Comparison of ENCODE assay signal across 11 mouse cellular contexts in the genomic region with DNA sequence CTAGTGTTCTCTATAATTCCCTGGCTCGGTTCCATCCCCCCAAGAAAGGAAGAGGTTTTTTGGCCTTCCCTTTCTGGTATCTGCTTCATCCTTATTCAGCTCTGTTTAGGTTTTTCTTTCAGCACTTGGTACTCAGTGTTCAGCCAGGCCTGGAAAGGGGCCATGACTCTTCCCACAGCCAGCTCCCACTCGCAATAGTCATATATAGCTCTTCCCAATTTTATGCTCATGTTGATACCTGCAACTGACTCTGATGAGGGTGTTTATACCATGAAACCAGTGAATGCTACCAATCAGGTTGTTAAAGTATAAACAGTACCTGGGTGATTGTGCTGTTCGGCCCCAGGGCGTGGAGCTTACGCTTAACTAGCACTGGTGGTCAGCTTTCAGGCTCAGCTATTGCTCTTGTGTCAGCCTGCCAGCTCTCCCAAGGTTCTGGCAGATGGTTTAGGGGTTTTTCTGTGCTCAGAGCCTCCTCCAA. TPM values are rescaled to one million over a fixed set of nuclear protein-coding genes. Genes with fewer than 3 reads are reported as not detected.
DNase-seq lines count a peak whose midpoint lies in the region; ATAC-seq and TF ChIP-seq lines count a peak whose summit lies in the region.
"Had no signal": no experiment of that assay in that cellular context is flagged by ENCODE, and none has a peak within 500 bp of the region (broad histone marks: within the 10 kb centered on the region; RNA-seq: fewer than 3 reads in every experiment).

No protein-coding gene starts in this region.

- WGBS in forebrain, postnatal 0 days = 72% methylated on average over 5 of the region's 5 CpGs
- WGBS in forebrain, embryonic 15.5 days = 90% methylated on average over 5 of the region's 5 CpGs
- 85% methylated on average over 5 of the region's 5 CpGs for WGBS in forebrain, embryonic 16.5 days

- H3K9me3 ChIP-seq in forebrain, postnatal 0 days (ENCODE audit: low read length) = no peaks in the 10 kb centered on the region
- no peaks in the 10 kb centered on the region for H3K9me3 ChIP-seq in forebrain, embryonic 15.5 days
- H3K9me3 ChIP-seq in forebrain, embryonic 16.5 days (ENCODE audit: control insufficient read depth, low read length) = no peaks in the 10 kb centered on the region
- H3K9me3 ChIP-seq: megakaryocyte, embryonic 14.5 days had no signal

- ATAC-seq in forebrain, postnatal 0 days = no peak; the same call in 1 of the 2 replicates
- no peak for ATAC-seq in forebrain, embryonic 15.5 days (replicated peaks)
- no peak for ATAC-seq in forebrain, embryonic 16.5 days

- TF ChIP-seq CTCF in forebrain, postnatal 0 days (IDR thresholded peaks at IDR 0.05; ENCODE audit: low read depth) = no peak

- intact Hi-C loops in heart, postnatal 25 days (cut with DNase I) = no loop called here

- no peaks in the 10 kb centered on the region for H3K36me3 ChIP-seq in forebrain, postnatal 0 days (ENCODE audit: insufficient read depth)
- no peaks in the 10 kb centered on the region for H3K36me3 ChIP-seq in forebrain, embryonic 15.5 days
- no peaks in the 10 kb centered on the region for H3K36me3 ChIP-seq in forebrain, embryonic 16.5 days (ENCODE audit: control insufficient read depth, insufficient read depth)

- H3K27me3 ChIP-seq in forebrain, postnatal 0 days (ENCODE audit: insufficient read depth, low read length) = no peaks in the 10 kb centered on the region
- no peaks in the 10 kb centered on the region for H3K27me3 ChIP-seq in forebrain, embryonic 15.5 days
- H3K27me3 ChIP-seq in forebrain, embryonic 16.5 days (replicated peaks; ENCODE audit: control insufficient read depth, insufficient read depth, low read length) = no peaks in the 10 kb centered on the region
- H3K27me3 ChIP-seq: megakaryocyte, embryonic 14.5 days had no signal

- no peak overlapping the region for H3K4me2 ChIP-seq in forebrain, postnatal 0 days (ENCODE audit: low read depth)
- H3K4me2 ChIP-seq in forebrain, embryonic 15.5 days (replicated peaks) = no peak overlapping the region
- H3K4me2 ChIP-seq in forebrain, embryonic 16.5 days (ENCODE audit: low read length) = no peak overlapping the region

- H3K27ac ChIP-seq in forebrain, postnatal 0 days (ENCODE audit: low read depth, low read length) = no peak overlapping the region
- no peak overlapping the region for H3K27ac ChIP-seq in forebrain, embryonic 15.5 days (replicated peaks)
- H3K27ac ChIP-seq in forebrain, embryonic 16.5 days (ENCODE audit: low read length) = no peak overlapping the region

- peak; percentile 30 for DNase-seq in forebrain, postnatal 0 days
- DNase-seq in adipocyte (ENCODE audit: low spot score) = peak; percentile 48
- DNase-seq in heart, postnatal 25 days (ENCODE audit: low spot score) = peak; percentile 13
- DNase-seq in lung, postnatal 14 days = peak; percentile 55
- no peak for DNase-seq in adrenal gland, adult 18-20 months (ENCODE audit: low spot score in 2 of 2)
- no peak for DNase-seq in yolk sac, embryonic 10.5 days (ENCODE audit: low spot score)

- H3K4me3 ChIP-seq in forebrain, postnatal 0 days (ENCODE audit: low read depth, low read length) = no peak overlapping the region
- no peak overlapping the region for H3K4me3 ChIP-seq in forebrain, embryonic 15.5 days
- no peak overlapping the region for H3K4me3 ChIP-seq in forebrain, embryonic 16.5 days (replicated peaks; ENCODE audit: low read length)
- H3K4me3 ChIP-seq: megakaryocyte, embryonic 14.5 days had no signal

- H3K4me1 ChIP-seq in forebrain, postnatal 0 days (ENCODE audit: insufficient read depth) = no peaks in the 10 kb centered on the region
- no peaks in the 10 kb centered on the region for H3K4me1 ChIP-seq in forebrain, embryonic 15.5 days
- H3K4me1 ChIP-seq in forebrain, embryonic 16.5 days (replicated peaks; ENCODE audit: control insufficient read depth, insufficient read depth, low read length) = no peaks in the 10 kb centered on the region

- H3K9ac ChIP-seq in forebrain, postnatal 0 days = no peak overlapping the region
- H3K9ac ChIP-seq in forebrain, embryonic 15.5 days (replicated peaks) = no peak overlapping the region
- H3K9ac ChIP-seq in forebrain, embryonic 16.5 days (replicated peaks; ENCODE audit: low read depth, low read length) = no peak overlapping the region

RNA-seq across cellular contexts. Expression of a gene that starts 20.9 kb away (rescaled TPM):
- total RNA-seq in forebrain, postnatal 0 days (2014; rRNA removed) = 22.5 and 26.9 TPM in 2 replicates
- 30.0 and 33.6 TPM in 2 replicates for polyA plus RNA-seq in forebrain, postnatal 0 days (2015; fragmentation: Nextera tagmentation; extraction: Ambion mirVana)
- 7.6 and 8.2 TPM in 2 replicates for polyA plus RNA-seq in forebrain, embryonic 15.5 days (2015; fragmentation: Nextera tagmentation; extraction: Ambion mirVana)
- total RNA-seq in heart, postnatal 25 days (2021) = 10 to 100 TPM; 12.7 to 14.3 TPM
- 10.8 and 12.8 TPM in 2 replicates for polyA plus RNA-seq in forebrain, embryonic 16.5 days (2015; fragmentation: Nextera tagmentation; extraction: Ambion mirVana)
- total RNA-seq in adrenal gland, adult 18-20 months (2021) = 10 to 100 TPM; 14.1 to 18.3 TPM

RNA-seq across cellular contexts. Expression of a gene that starts 37.4 kb away (rescaled TPM):
- not detected in 2 replicates for total RNA-seq in forebrain, postnatal 0 days (2014; rRNA removed)
- polyA plus RNA-seq in forebrain, postnatal 0 days (2015; fragmentation: Nextera tagmentation; extraction: Ambion mirVana) = not detected in 2 replicates
- not detected in 2 replicates for polyA plus RNA-seq in forebrain, embryonic 15.5 days (2015; fragmentation: Nextera tagmentation; extraction: Ambion mirVana)
- total RNA-seq in heart, postnatal 25 days (2021) = not detected
- polyA plus RNA-seq in forebrain, embryonic 16.5 days (2015; fragmentation: Nextera tagmentation; extraction: Ambion mirVana) = not detected in 2 replicates
- not detected for total RNA-seq in adrenal gland, adult 18-20 months (2021)
- polyA plus RNA-seq: C2C12; heart, postnatal 0 days had no signal

Comparison
In these comparisons a context has a peak if more than half of its experiments do, and no peak if none do; other contexts are left out.
1. DNase-seq: peak in forebrain, postnatal 0 days (single experiment), adipocyte (single experiment), heart, postnatal 25 days (single experiment) and lung, postnatal 14 days (single experiment); none in adrenal gland, adult 18-20 months (0 of 2) and yolk sac, embryonic 10.5 days (single experiment).